Mouse (Mus musculus) liver, embryonic 13.5 days (tissue): ENCODE measurements around the gene Ccnyl1. TPM values are rescaled to one million over a fixed set of nuclear protein-coding genes. Genes with fewer than 3 reads are reported as not detected.

Experiments used
- ATAC-seq: fragments of 200-750 bp; cut with Nextera tagmentation; 2 replicates; pipeline ENCODE4 v1.8.0; 2017; ENCODE audit warnings: low read depth, mild to moderate bottlenecking, moderate number of reproducible peaks, moderate library complexity
- DNase-seq: peaks from one replicate; pipeline ENCODE4 v3.0.0; 2022
- H3K27ac ChIP-seq: fragments of 300-500 bp; sonication (generic); 2 replicates; pipeline ENCODE4 v1.5.1; 2015; ENCODE audit warnings: moderate library complexity, mild to moderate bottlenecking, inconsistent platforms
- H3K27me3 ChIP-seq: fragments of 300-500 bp; sonication (generic); 2 replicates; pipeline ENCODE4 v1.6.1; 2015; ENCODE audit warnings: mild to moderate bottlenecking, inconsistent platforms
- H3K36me3 ChIP-seq: fragments of 300-500 bp; sonication (generic); 2 replicates; pipeline ENCODE4 v1.6.1; 2015; ENCODE audit warnings: mild to moderate bottlenecking, inconsistent platforms
- H3K4me1 ChIP-seq: fragments of 300-500 bp; sonication (generic); replicated peaks from 2 replicates; pipeline ENCODE4 v1.6.1; 2015; ENCODE audit warnings: inconsistent platforms
- H3K4me2 ChIP-seq: fragments of 300-500 bp; sonication (generic); 2 replicates; pipeline ENCODE4 v1.6.1; 2015; ENCODE audit warnings: inconsistent platforms, mild to moderate bottlenecking, moderate library complexity
- H3K4me3 ChIP-seq: fragments of 300-500 bp; sonication (generic); replicated peaks from 2 replicates; pipeline ENCODE4 v1.5.1; 2015; ENCODE audit warnings: mild to moderate bottlenecking, inconsistent platforms
- H3K9ac ChIP-seq: fragments of 300-500 bp; sonication (generic); 2 replicates; pipeline ENCODE4 v1.6.1; 2015; ENCODE audit warnings: mild to moderate bottlenecking, inconsistent platforms
- H3K9me3 ChIP-seq: fragments of 300-500 bp; sonication (generic); replicated peaks from 2 replicates; pipeline ENCODE4 v1.6.1; 2016; ENCODE audit warnings: inconsistent platforms
- WGBS: fragments of 180-500 bp; shearing (Covaris S2); methylation state at CpG from one replicate; pipeline ENCODE4 v1.1.7; 2015; ENCODE audit not compliant: insufficient replicate concordance; 5-methylcytosine and 5-hydroxymethylcytosine counted together
- polyA plus RNA-seq: library from polyadenylated mRNA; unstranded; fragments of >200 nt; fragmentation: Nextera tagmentation; extraction: Ambion mirVana; gene quantifications from 2 replicates; pipeline ENCODE4 v1.2.1, GENCODE M21; 2015

The Ccnyl1 gene
- polyA plus RNA-seq, 1 experiment from 2014 or later = 1.1 TPM

- no peak overlapping the region for H3K27ac ChIP-seq
- H3K4me3 ChIP-seq = no peak overlapping the region
- peaks cover 6% of the 10 kb centered on the region; the same call in 1 of the 2 replicates for H3K36me3 ChIP-seq
- DNase-seq (peak; percentile 53), ATAC-seq (peak; percentile 71)
- peaks cover 14% of the 10 kb centered on the region for H3K4me1 ChIP-seq
- no peak overlapping the region for H3K9ac ChIP-seq
- WGBS = 35% methylated on average over 6 of the region's 6 CpGs
- H3K27me3 ChIP-seq = no peaks in the 10 kb centered on the region
- no peaks in the 10 kb centered on the region for H3K9me3 ChIP-seq
- no peak overlapping the region for H3K4me2 ChIP-seq
Observed at GRCm38 (mm10) chr1:64705230-64705629, 15.0 kb downstream of the Ccnyl1 start.

- Histone ChIP-seq H3K4me2 (no peak overlapping the region), H3K36me3 (peaks cover 6% of the 10 kb centered on the region; the same call in 1 of the 2 replicates), H3K4me3 (no peak overlapping the region), H3K27ac (no peak overlapping the region), H3K27me3 (no peaks in the 10 kb centered on the region), H3K9ac (no peak overlapping the region), H3K9me3 (no peaks in the 10 kb centered on the region), H3K4me1 (peaks cover 14% of the 10 kb centered on the region)
- DNase-seq = no peak
- peak; percentile 62; the same call in 1 of the 2 replicates for ATAC-seq
- 48% methylated on average over 2 of the region's 2 CpGs for WGBS
Observed at GRCm38 (mm10) chr1:64706610-64707009, 16.4 kb downstream of the Ccnyl1 start.

- DNase-seq (no peak), ATAC-seq (no peak)
- no peaks in the 10 kb centered on the region for H3K9me3 ChIP-seq
- peaks cover 16% of the 10 kb centered on the region for H3K4me1 ChIP-seq
- no peaks in the 10 kb centered on the region for H3K27me3 ChIP-seq
- WGBS = 14% methylated on average over 2 of the region's 2 CpGs
- no peak overlapping the region for H3K4me2 ChIP-seq
- no peak overlapping the region for H3K9ac ChIP-seq
- H3K27ac ChIP-seq = no peak overlapping the region
- H3K4me3 ChIP-seq = no peak overlapping the region
- H3K36me3 ChIP-seq = peaks cover 5% of the 10 kb centered on the region; the same call in 1 of the 2 replicates
Observed at GRCm38 (mm10) chr1:64709891-64710290, 19.6 kb downstream of the Ccnyl1 start.

GRCm38 (mm10) chr1:64712006-64712760, 21.9 kb downstream of the Ccnyl1 start:
- 83% methylated on average over 14 of the region's 14 CpGs for WGBS
- Histone ChIP-seq H3K4me1 (peaks cover 13% of the 10 kb centered on the region), H3K4me2 (no peak overlapping the region), H3K27ac (no peak overlapping the region), H3K9ac (no peak overlapping the region), H3K9me3 (no peaks in the 10 kb centered on the region), H3K36me3 (peaks cover 10% of the 10 kb centered on the region; the same call in 1 of the 2 replicates), H3K4me3 (no peak overlapping the region), H3K27me3 (no peaks in the 10 kb centered on the region)
- no peak for ATAC-seq
- no peak for DNase-seq

GRCm38 (mm10) chr1:64715458-64715857, 25.2 kb downstream of the Ccnyl1 start:
- DNase-seq (no peak), ATAC-seq (peak; percentile 79)
- H3K4me3 ChIP-seq = no peak overlapping the region
- peaks cover 12% of the 10 kb centered on the region for H3K4me1 ChIP-seq
- H3K27ac ChIP-seq = peak overlapping the region; percentile 55
- no peaks in the 10 kb centered on the region for H3K9me3 ChIP-seq
- peak overlapping the region; percentile 36; the same call in 1 of the 2 replicates for H3K9ac ChIP-seq
- H3K4me2 ChIP-seq = no peak overlapping the region
- 36% methylated on average over 2 of the region's 2 CpGs for WGBS
- H3K27me3 ChIP-seq = no peaks in the 10 kb centered on the region
- peaks cover 10% of the 10 kb centered on the region; the same call in 1 of the 2 replicates for H3K36me3 ChIP-seq

- ATAC-seq = no peak
- DNase-seq = no peak
- 79% methylated on average over 7 of the region's 7 CpGs for WGBS
- H3K4me3 ChIP-seq = no peak overlapping the region
- peaks cover 12% of the 10 kb centered on the region for H3K4me1 ChIP-seq
- no peak overlapping the region for H3K9ac ChIP-seq
- H3K9me3 ChIP-seq = no peaks in the 10 kb centered on the region
- H3K27me3 ChIP-seq = no peaks in the 10 kb centered on the region
- H3K27ac ChIP-seq = no peak overlapping the region
- H3K4me2 ChIP-seq = no peak overlapping the region
- peaks cover 14% of the 10 kb centered on the region for H3K36me3 ChIP-seq
Observed at GRCm38 (mm10) chr1:64716589-64717304, 26.5 kb downstream of the Ccnyl1 start.

GRCm38 (mm10) chr1:64717504-64717903, 27.2 kb downstream of the Ccnyl1 start:
- no peak overlapping the region for H3K27ac ChIP-seq
- H3K4me2 ChIP-seq = no peak overlapping the region
- no peak overlapping the region for H3K9ac ChIP-seq
- H3K4me1 ChIP-seq = peaks cover 12% of the 10 kb centered on the region
- no peaks in the 10 kb centered on the region for H3K27me3 ChIP-seq
- no peak overlapping the region for H3K4me3 ChIP-seq
- peaks cover 19% of the 10 kb centered on the region for H3K36me3 ChIP-seq
- ATAC-seq (peak; percentile 72; the same call in 1 of the 2 replicates), DNase-seq (no peak)
- H3K9me3 ChIP-seq = no peaks in the 10 kb centered on the region

GRCm38 (mm10) chr1:64721034-64721587, 30.9 kb downstream of the Ccnyl1 start:
- Histone ChIP-seq H3K9me3 (no peaks in the 10 kb centered on the region), H3K4me3 (no peak overlapping the region), H3K4me2 (no peak overlapping the region), H3K27me3 (no peaks in the 10 kb centered on the region), H3K36me3 (peaks cover 16% of the 10 kb centered on the region), H3K4me1 (no peaks in the 10 kb centered on the region), H3K9ac (no peak overlapping the region), H3K27ac (no peak overlapping the region)
- ATAC-seq (no peak), DNase-seq (no peak)
- WGBS = 80% methylated on average over 10 of the region's 10 CpGs

- Histone ChIP-seq H3K36me3 (peaks cover 59% of the 10 kb centered on the region), H3K9me3 (no peaks in the 10 kb centered on the region), H3K4me2 (no peak overlapping the region), H3K9ac (no peak overlapping the region), H3K4me1 (peaks cover 46% of the 10 kb centered on the region), H3K27me3 (peaks cover 2% of the 10 kb centered on the region), H3K4me3 (no peak overlapping the region), H3K27ac (no peak overlapping the region)
- DNase-seq = no peak
- 78% methylated on average over 4 of the region's 4 CpGs for WGBS
- no peak for ATAC-seq
Observed at GRCm38 (mm10) chr1:64730046-64730445, 39.8 kb downstream of the Ccnyl1 start.

- H3K4me3 ChIP-seq = 0 out of 2 replicates have a peak overlapping the region, but pooled peaks have one; percentile 1
- H3K27ac ChIP-seq = peak overlapping the region; percentile 69
- 83% methylated on average over 16 of the region's 16 CpGs for WGBS
- no peaks in the 10 kb centered on the region for H3K9me3 ChIP-seq
- DNase-seq (no peak), ATAC-seq (no peak)
- H3K36me3 ChIP-seq = peaks cover 68% of the 10 kb centered on the region
- H3K4me1 ChIP-seq = peaks cover 60% of the 10 kb centered on the region
- peaks cover 11% of the 10 kb centered on the region for H3K27me3 ChIP-seq
- H3K9ac ChIP-seq = peak overlapping the region; percentile 26; the same call in 1 of the 2 replicates
- H3K4me2 ChIP-seq = peak overlapping the region; percentile 99
Observed at GRCm38 (mm10) chr1:64731341-64732020, 41.2 kb downstream of the Ccnyl1 start.

GRCm38 (mm10) chr1:64732161-64732560, 41.9 kb downstream of the Ccnyl1 start:
- ATAC-seq (no peak), DNase-seq (no peak)
- Histone ChIP-seq H3K27ac (peak overlapping the region; percentile 96), H3K4me1 (peaks cover 63% of the 10 kb centered on the region), H3K27me3 (peaks cover 11% of the 10 kb centered on the region), H3K9ac (peak overlapping the region; percentile 96), H3K36me3 (peaks cover 61% of the 10 kb centered on the region), H3K4me2 (peak overlapping the region; percentile 99), H3K4me3 (peak overlapping the region; percentile 93), H3K9me3 (no peaks in the 10 kb centered on the region)
- 38% methylated on average over 10 of the region's 10 CpGs for WGBS
